Mouse (Mus musculus): ENCODE measurements at regions not wholly inside any gene's neighbourhood (a gene's known extent, or its start where the extent isn't known, plus 50 kb on each side); places are given as distances from the start of the nearest gene placed in this dataset.

GRCm38 (mm10) chr4:12230731-12231130, 58.9 kb upstream of the Fam92a start:
- Histone ChIP-seq H3K9me3 (ENCODE audit: control insufficient read depth, insufficient read depth, low read depth, low read length) (no peaks in the 10 kb centered on the region), H3K27ac (ENCODE audit: insufficient read depth, low read depth, low read length, poor library complexity, severe bottlenecking) (no peak overlapping the region), H3K4me3 (ENCODE audit: insufficient read depth in 1 of 2, low read depth in 1 of 2, low read length in 2 of 2, poor library complexity in 1 of 2, severe bottlenecking in 1 of 2) (no peak overlapping the region), H3K36me3 (ENCODE audit: control insufficient read depth, insufficient read depth, low read length, poor library complexity, severe bottlenecking) (no peaks in the 10 kb centered on the region), H3K9ac (ENCODE audit: insufficient read depth, low read depth, low read length, poor library complexity, severe bottlenecking) (no peak overlapping the region), H3K4me1 (ENCODE audit: control insufficient read depth in 2 of 2, insufficient read depth in 2 of 2, low read length in 2 of 2, poor library complexity in 1 of 2) (no peaks in the 10 kb centered on the region)
- DNase-seq (ENCODE audit: low read depth, low spot score), result no peak
- no peak for TF ChIP-seq ZC3H11A (IDR thresholded peaks at IDR 0.05; ENCODE audit: borderline replicate concordance, low read depth, low read length)
- no peak for TF ChIP-seq ZNF384 (IDR thresholded peaks at IDR 0.05; ENCODE audit: low read depth, low read length)
- no peak for TF ChIP-seq CHD2 (IDR thresholded peaks at IDR 0.05; ENCODE audit: low read depth, low read length)
- TF ChIP-seq MAFK (IDR thresholded peaks at IDR 0.05; ENCODE audit: insufficient read depth, low read depth, low read length), result no peak
- TF ChIP-seq HCFC1 (IDR thresholded peaks at IDR 0.05; ENCODE audit: borderline replicate concordance, insufficient read depth, low read length), result no peak
- in situ Hi-C loops (cut with MboI; ENCODE audit: low sequenced_read_pairs in 2 of 2, unreplicated experiment in 2 of 2), result no loop called here

Data from ES-E14 (cell line).